In genomic region chr10:117888822-117889221, GRCm38 (mm10) we compare ENCODE assay signal across 16 mouse cellular contexts. TPM values are rescaled to one million over a fixed set of nuclear protein-coding genes. Genes with fewer than 3 reads are reported as not detected.
DNase-seq lines count a peak whose midpoint lies in the region; ATAC-seq and TF ChIP-seq lines count a peak whose summit lies in the region.
"Had no signal": no experiment of that assay in that cellular context is flagged by ENCODE, and none has a peak within 500 bp of the region (broad histone marks: within the 10 kb centered on the region; RNA-seq: fewer than 3 reads in every experiment).

No protein-coding gene starts in this region.

- H3K27ac ChIP-seq in intestine, embryonic 14.5 days (ENCODE audit: low read depth) = no peak overlapping the region
- H3K27ac ChIP-seq in intestine, postnatal 0 days (ENCODE audit: low read depth, low read length) = no peak overlapping the region
- H3K27ac ChIP-seq: embryonic facial prominence, embryonic 10.5 days; hindbrain, embryonic 14.5 days had no signal

- intact Hi-C loops in left cerebral cortex, postnatal 25 days (cut with DNase I) = no loop called here
- intact Hi-C loops in left cerebral cortex, postnatal 36 days (cut with DNase I) = no loop called here

- no peaks in the 10 kb centered on the region for H3K9me3 ChIP-seq in intestine, embryonic 14.5 days (ENCODE audit: control insufficient read depth, low read length)
- H3K9me3 ChIP-seq in intestine, postnatal 0 days (ENCODE audit: control insufficient read depth) = no peaks in the 10 kb centered on the region
- H3K9me3 ChIP-seq: embryonic facial prominence, embryonic 10.5 days had no signal

- peak; percentile 54 for DNase-seq in intestine, embryonic 14.5 days (ENCODE audit: low spot score)
- peak; percentile 20 for DNase-seq in T-cell, adult 2 months (ENCODE audit: low spot score)
- peak; percentile 17 to 55 for DNase-seq in kidney, adult 8-10 months
- DNase-seq in left cerebral cortex, postnatal 25 days (ENCODE audit: low spot score in 2 of 2) = no peak
- DNase-seq in left cerebral cortex, postnatal 36 days (ENCODE audit: low spot score in 2 of 2) = no peak
- DNase-seq: adrenal gland, postnatal 14 days; gastrocnemius, postnatal 25 days; lung, adult 2 months; right cerebral cortex, postnatal 14 days; thymus, postnatal 36 days had no signal

- 64% methylated on average over 15 of the region's 15 CpGs for WGBS in intestine, embryonic 14.5 days
- 43% methylated on average over 15 of the region's 15 CpGs for WGBS in intestine, postnatal 0 days

- peak overlapping the region; percentile 13; the same call in 1 of the 2 replicates for H3K4me2 ChIP-seq in intestine, embryonic 14.5 days (ENCODE audit: low read length)
- no peak overlapping the region for H3K4me2 ChIP-seq in intestine, postnatal 0 days (replicated peaks; ENCODE audit: low read depth)
- H3K4me2 ChIP-seq: hindbrain, embryonic 14.5 days had no signal

- H3K9ac ChIP-seq in intestine, embryonic 14.5 days (ENCODE audit: low read length) = no peak overlapping the region
- no peak overlapping the region for H3K9ac ChIP-seq in intestine, postnatal 0 days (ENCODE audit: low read depth, low read length)
- H3K9ac ChIP-seq: hindbrain, embryonic 14.5 days had no signal

- ATAC-seq in intestine, embryonic 14.5 days (replicated peaks; ENCODE audit: low FRiP score, low TSS enrichment, low read depth) = no peak
- no peak for ATAC-seq in intestine, postnatal 0 days
- peak; percentile 37 for ATAC-seq in megakaryocyte progenitor cell, adult 5-6 weeks (replicated peaks; ENCODE audit: poor library complexity)

- no peak overlapping the region for H3K4me3 ChIP-seq in intestine, embryonic 14.5 days (ENCODE audit: low read depth, low read length)
- no peak overlapping the region for H3K4me3 ChIP-seq in intestine, postnatal 0 days (ENCODE audit: low read depth, low read length)
- H3K4me3 ChIP-seq: embryonic facial prominence, embryonic 10.5 days; megakaryocyte, embryonic 14.5 days had no signal

- H3K36me3 ChIP-seq in intestine, embryonic 14.5 days (ENCODE audit: control insufficient read depth, insufficient read depth, low read length) = no peaks in the 10 kb centered on the region
- no peaks in the 10 kb centered on the region for H3K36me3 ChIP-seq in intestine, postnatal 0 days (ENCODE audit: control insufficient read depth, insufficient read depth)
- H3K36me3 ChIP-seq: embryonic facial prominence, embryonic 10.5 days had no signal

- H3K4me1 ChIP-seq in intestine, embryonic 14.5 days (replicated peaks; ENCODE audit: control insufficient read depth, insufficient read depth, low read length) = no peaks in the 10 kb centered on the region
- H3K4me1 ChIP-seq in intestine, postnatal 0 days (replicated peaks; ENCODE audit: control insufficient read depth, insufficient read depth, low read length) = no peaks in the 10 kb centered on the region
- H3K4me1 ChIP-seq: embryonic facial prominence, embryonic 10.5 days had no signal

- no peaks in the 10 kb centered on the region for H3K27me3 ChIP-seq in intestine, embryonic 14.5 days (replicated peaks; ENCODE audit: control insufficient read depth, insufficient read depth, low read length)
- no peaks in the 10 kb centered on the region for H3K27me3 ChIP-seq in intestine, postnatal 0 days (replicated peaks; ENCODE audit: control insufficient read depth, insufficient read depth, low read length)
- H3K27me3 ChIP-seq: CH12.LX; megakaryocyte, embryonic 14.5 days had no signal

- no peak for TF ChIP-seq CTCF in intestine, postnatal 0 days (IDR thresholded peaks at IDR 0.05; ENCODE audit: low read depth)

RNA-seq across cellular contexts. Expression of gene Rap1b, which starts 43.0 kb away (rescaled TPM):
- 183 and 184 TPM in 2 replicates for polyA plus RNA-seq in intestine, embryonic 14.5 days (2014; fragmentation: Nextera tagmentation; extraction: Ambion mirVana)
- polyA plus RNA-seq in intestine, postnatal 0 days (2015; fragmentation: Nextera tagmentation; extraction: Ambion mirVana) = 132 and 134 TPM in 2 replicates
- total RNA-seq in megakaryocyte progenitor cell, adult 5-6 weeks (2015) = 215 and 244 TPM in 2 replicates
- total RNA-seq in megakaryocyte progenitor cell, adult 5-6 weeks (2017) = 84.2 and 95.6 TPM in 2 replicates
- 10 to 100 TPM; 64.0 to 69.5 TPM for total RNA-seq in left cerebral cortex, postnatal 25 days (2021)
- 10 to 100 TPM; 60.2 to 62.8 TPM for total RNA-seq in left cerebral cortex, postnatal 36 days (2021)

Comparison
In these comparisons a context has a peak if more than half of its experiments do, and no peak if none do; other contexts are left out.
1. DNase-seq: peak in intestine, embryonic 14.5 days (single experiment), T-cell, adult 2 months (single experiment) and kidney, adult 8-10 months (2 of 2); none in left cerebral cortex, postnatal 25 days (0 of 2) and left cerebral cortex, postnatal 36 days (0 of 2).